Mouse (Mus musculus): Measurements from ENCODE around the gene Tas2r135.

Tas2r135 gene

DNA sequence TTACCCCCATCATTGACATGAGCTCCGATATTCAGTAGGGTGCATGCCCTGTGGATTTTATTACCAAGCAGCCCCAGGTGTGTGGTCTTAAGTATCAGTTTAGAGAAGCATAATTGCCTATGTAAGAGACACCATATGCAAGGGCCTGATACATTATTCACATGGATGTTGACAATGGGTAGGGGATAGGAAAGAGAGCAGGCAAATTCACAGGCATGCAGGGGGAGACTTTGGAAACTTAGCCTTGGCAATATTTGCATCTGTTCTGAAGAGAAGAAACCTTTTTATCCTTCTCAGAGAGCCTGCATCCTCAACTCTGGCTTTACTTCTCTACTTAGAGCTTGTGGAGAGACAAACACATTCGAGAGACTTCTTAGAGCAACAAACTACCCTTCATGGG is at the start of gene Tas2r135:
Gene Tas2r135 (plus strand): TSS at position 301 of the 400 bp plus-strand sequence.
- no peak for DNase-seq

DNA sequence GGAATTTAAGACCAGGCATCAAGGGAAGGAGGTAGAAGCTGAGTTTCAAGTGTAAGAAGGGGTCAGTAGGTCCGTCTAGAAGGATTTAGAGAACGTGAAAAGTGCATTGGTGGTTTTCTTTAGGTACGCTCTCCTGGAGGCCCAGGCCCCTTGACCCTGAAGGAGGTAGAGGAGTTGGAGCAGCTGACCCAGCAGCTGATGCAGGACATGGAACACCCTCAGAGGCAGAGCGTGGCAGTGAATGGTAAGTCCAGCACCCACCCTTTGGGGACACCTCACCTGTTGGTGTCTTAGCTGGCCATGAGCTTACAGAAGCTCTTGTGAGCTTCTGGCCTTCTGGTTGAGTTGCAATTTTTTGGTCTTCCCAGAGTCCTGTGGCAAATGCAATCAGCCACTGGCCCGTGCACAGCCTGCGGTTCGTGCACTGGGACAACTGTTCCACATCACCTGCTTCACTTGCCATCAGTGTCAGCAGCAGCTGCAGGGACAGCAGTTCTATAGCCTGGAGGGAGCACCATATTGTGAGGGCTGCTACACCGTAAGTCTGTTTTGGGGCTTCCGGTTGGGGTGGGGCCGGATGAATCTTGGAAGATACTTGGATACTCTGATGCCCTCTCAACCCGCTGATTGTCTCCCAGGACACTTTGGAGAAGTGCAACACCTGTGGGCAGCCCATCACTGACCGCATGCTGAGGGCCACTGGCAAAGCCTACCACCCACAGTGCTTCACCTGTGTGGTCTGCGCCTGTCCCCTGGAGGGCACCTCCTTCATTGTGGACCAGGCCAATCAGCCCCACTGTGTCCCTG is 49.2 kb upstream of the Tas2r135 start:
- DNase-seq = no peak

DNA sequence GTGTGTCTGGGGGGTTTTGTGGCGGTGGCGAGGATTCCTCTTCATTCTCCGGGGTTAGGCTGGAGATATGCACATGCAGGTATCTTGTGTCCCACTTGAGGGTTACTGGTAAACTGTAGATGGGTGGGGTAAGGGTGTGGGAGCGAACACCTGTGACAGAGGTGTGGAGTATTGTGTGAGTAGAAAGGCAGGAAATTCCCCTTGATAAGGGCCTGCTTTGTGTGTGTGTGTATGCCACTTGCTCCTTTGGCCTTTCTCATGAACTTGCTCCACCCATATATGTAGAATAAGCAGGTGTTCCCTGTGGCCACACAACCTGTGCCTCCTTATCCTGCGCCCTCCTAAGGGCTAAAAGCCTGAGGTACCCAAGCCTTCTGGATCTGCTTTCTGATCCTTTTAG is 48.3 kb upstream of the Tas2r135 start:
- DNase-seq = no peak

DNA sequence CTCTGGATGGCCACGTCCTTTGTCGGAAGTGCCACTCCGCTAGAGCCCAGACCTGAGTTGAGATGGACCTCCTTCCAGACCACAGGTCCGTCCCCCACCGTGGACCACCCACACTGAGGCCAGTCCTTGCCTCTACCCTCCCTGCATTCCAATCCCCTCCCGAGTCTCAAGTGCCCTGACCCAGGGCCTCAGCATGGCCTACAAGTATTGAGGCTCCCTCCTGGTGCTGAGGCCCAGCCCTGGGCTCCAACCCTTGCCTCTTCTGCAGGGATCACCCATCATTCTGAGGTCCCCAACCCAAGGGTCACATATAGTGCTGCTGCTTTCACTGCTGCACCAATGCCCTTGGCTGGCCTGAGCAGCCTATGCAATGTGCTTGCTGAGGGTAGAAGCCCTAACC is 47.3 kb upstream of the Tas2r135 start:
- DNase-seq = no peak

DNA sequence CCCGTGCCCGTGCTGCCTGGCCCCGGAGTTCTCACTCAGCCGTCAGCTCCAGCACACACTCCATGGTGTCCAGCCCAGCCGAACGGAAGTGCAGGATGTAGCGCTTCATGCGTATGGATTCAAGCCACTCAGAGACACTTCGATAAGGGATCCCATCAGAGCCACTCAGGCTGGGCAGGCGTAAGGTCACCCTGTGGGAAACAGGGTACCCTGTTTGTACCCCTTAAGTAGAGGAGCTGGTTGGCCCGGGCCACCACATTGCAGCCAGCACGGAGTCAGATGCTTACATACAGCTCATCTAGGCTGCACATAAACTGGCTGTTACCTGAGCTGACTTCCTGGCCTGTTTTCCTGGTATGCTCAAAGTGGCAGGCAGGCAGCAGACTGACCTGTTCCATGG is 46.3 kb upstream of the Tas2r135 start:
- DNase-seq = no peak

DNA sequence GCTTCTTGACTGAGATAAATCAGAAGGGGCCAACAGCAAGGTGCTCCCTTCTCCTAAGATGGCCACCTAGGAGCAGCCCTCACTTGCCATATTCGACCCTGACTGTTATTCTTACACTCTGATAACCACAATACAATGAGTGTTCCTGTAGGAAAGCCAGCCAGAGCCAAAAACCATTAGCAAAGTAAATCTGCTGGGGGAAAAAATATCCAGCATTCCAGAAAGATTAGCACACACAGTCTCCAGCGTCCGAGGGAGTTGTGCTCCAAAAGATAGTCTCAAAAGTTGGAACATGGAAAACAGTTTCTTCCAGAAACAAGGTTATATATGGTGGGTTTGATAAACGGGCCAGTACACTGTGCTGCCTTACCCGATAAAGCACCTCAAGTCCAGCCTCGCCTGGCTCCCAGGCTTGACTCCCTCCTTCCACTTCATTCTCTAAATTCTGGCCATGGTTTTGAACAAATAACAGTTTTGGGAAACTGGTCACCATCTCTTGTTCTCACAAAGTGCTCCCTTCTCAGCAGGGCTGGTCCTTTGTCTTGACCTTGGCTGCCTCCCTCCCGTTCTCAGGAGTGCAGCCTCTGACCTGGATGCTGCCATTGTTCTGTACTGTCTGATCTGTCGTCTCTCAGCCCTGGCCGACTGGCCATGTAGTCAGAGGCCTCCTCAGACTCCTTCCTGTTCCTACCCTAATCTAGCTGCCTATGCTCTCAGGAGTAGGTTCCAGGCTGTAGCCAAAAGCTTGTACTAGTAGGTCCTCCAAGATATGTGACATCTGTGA is 45.7 kb upstream of the Tas2r135 start:
- DNase-seq = no peak

DNA sequence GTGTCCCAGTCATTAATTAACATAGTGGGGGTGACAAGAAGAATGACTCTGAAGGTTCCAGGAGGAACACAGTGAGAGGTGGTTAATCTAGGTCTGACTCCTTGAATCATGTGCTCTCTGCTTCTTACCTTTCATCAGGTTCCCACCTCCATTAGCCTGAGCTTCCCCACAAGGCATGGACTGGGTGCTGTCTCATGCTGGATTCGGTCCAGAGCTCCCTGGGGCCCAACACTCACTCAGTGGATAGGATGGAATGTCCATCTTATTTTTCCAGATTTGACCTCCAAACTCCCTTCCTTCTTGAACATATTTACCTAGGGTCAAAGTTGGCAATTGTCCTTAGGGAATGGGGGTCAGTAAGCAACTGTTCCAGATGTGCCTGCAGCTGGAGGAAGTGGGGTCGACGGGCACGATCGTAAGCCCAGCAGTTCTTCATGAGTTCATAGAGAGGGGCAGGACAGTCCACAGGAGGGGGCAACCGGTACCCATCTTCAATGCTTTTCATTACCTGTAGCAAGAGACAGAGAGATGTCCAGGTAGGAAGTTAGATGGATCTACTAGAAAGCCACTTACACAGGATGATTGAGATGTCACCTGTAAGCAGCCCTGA is 44.9 kb upstream of the Tas2r135 start:
- DNase-seq = no peak

DNA sequence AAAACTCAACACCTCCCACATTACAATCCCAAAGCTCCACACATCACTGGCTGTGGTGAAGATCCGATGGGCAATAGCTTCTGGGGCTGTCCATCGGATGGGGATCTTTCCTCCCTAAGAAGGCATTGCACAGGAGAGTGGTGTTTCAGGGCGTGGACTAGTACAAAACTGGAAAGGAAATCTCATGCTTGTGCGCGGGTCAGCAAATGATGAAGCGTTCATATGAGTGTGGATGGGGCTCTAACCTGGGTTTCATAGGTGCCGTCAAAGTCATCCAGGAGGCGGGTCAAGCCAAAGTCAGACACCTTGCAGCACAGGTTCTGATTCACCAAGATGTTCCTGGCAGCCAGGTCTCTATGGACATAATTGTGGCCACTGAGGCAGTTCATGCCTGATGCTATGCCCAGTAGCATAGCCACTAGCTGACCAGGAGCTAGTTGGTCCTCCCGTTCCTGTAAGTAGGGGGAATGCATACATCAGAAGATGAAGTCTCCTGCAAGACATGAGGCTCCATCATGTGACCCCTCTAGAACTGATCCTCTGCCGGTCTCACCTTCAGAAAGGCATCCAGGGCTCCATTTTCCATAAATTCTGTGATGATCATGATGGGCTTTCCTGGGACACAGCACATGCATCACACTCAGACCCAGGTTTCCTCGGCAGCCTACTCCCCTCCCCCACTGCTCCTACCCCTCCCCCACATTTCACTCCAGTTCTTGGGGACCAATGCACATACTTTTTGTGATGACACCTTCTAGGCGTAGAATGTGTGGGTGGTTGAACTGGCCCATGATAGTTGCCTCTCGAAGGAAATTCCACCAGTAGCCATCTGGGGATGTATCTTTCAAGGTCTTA is 44.0 kb upstream of the Tas2r135 start:
- no peak for DNase-seq

DNA sequence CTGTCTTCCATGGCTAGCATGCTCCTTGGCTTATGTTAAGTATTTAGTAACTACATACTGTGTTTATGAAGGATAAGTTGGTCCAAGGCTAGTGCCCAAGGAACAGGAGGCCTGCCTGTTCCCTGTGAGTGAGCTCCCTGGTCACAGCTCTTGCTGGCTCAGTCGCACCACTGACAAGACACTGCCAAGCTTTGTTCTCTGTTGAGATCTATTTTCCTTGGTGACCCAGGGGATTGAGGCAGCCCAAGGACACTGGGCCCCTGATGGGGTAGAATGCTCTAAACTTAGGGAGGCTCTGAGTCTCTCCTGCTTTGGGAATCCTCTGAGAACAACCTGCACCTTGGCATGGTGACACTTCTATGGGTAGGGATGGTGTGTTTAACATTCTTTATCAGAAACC is 43.2 kb upstream of the Tas2r135 start:
- no peak for DNase-seq

DNA sequence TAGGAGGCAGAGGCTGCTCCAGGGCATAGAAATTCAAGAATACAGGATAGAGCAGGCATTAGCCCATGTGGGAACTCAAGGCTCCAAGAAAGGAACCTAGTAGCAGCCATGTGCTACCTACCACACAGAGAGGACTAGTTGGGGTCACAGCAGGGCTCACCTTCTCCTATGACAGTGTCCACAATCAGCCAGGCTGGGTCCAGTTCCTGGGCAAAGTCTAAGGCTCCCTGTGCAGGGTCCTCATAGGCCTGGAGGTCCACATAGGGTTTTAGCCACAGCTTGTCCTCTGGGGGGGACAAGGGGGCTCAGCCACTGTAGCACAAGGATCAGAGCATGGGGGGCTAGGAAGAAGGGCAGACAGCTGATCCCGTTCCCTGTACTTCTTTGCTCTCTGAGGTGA is 42.7 kb upstream of the Tas2r135 start:
- no peak for DNase-seq

DNA sequence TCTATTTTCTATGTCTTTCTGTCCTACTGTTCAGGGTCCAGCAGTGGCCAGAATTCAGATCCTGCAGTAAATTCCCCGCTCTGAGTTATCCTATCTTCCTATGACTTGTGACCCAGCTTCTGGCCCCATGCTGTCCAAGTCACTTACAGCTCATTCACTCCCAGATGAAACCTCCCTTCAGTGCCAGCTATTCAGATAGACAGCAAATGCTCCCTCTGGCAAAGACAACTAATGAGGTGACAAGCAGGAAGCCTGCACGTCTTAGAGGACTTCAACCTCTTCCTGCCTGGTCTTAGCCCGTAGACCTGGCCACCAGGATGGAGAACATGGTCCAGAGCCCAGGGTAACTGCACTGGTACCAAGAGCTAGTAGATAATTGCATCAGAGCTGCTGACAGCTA is 42.3 kb upstream of the Tas2r135 start:
- DNase-seq = no peak

DNA sequence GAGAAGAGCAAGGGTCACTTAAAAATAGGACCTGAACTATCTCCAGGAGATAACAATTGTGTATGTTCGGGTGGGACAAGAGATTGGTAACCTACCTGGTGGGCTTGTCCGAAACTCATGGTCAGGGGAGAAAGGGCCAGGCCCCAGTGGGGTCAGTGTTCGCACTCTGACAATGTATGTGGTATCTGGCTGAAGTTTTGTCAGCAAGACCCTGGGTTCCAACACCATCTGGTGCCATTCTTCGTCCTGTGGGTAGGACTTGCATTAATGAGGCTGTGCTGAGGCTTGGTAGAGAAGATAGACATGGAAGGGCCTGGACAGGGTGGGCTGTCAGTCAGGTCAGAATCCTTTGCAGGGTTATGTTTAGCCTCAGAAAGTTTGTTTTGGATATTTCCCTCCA is 41.2 kb upstream of the Tas2r135 start:
- no peak for DNase-seq

DNA sequence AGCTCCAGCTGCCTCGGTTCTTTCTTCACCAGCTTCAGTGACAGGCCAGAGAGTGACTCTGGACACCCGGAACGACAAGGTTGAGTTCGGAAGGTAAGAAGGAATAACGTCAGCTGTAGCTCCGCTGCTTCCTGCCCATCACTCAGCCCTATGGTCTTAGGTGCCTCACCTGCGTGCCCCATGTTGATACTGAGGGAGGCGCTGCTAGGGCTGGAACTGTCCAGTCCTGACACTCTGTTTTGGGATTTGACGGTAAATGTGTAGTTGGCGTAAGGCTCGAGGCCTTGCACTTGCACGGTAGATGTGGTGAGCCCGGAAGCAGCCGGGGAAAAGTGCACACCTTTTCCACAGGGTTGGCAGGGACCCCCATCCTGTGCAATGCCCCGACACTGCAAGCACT is 40.6 kb upstream of the Tas2r135 start:
- DNase-seq = no peak

DNA sequence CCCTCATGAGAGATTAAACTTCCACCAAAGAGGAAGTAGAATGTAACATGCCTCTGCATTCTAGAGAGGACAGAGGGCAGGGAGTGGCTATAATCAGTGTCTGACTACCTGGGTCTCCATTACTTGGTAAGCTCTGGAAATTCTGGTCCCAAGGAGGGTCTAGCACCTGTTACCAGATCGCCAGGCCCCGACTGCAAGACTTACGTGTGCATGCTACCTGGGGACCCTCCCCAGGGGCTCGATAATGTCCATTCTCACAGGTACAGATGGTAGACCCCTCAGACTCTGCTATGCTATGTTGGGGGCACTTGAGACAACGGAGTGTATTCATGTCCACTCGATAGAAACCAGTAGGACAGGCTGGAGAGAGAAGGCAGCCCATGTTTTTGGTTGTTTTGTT is 40.0 kb upstream of the Tas2r135 start:
- DNase-seq = no peak

DNA sequence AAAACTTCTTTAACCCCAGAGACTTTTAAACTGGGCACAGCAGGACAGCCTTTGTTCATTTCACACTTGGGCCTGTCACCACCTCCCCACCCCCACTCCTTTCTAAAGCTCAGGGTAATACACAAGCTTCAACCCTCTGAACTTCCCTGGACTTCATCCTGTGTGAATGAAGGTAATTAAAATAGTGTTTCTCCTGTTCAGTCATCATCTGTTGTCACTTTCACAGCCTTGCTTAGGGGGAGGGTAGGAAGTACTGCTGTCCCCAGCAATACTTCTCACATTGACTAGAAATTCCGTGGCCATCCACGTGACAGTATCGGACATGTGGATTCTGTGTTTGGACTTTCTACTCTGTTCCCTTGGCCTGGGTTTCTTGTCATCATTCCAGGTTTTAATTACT is 35.4 kb upstream of the Tas2r135 start:
- DNase-seq = no peak

DNA sequence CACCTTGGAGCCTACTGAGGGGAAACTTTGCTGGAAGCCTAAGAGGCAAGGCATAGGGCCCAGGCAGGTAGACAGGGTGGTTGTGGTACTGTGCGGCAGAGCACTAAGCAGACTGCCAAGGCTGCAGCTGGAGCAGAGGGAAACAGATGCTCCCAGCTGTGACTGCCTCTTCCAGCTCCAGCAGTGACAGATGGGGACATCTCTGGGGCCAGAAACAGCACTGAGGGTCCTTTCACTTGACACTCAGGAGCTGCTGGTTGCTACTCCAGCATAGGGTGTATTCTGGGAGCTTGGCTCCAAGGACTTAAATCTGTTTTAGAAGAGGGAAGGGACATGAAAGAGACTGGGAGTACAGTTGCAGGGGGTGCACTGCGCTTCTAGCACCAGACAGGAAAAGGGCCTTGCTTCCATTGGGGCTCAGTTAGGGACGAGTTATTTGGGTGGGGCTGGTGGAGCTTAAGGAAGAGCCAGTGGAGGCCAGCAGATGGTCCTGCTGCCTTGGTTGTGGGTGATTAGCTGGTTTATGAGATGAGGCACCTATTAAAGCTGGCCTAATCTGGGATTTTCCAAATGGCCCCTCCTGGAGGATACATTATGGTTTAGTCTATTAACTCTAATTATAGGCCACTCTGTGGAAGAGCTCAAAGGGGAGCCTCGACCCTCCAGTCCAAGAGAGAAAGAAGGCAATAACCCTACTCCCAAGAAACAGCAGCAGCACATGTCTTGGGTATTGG is 34.4 kb upstream of the Tas2r135 start:
- DNase-seq = no peak

DNA sequence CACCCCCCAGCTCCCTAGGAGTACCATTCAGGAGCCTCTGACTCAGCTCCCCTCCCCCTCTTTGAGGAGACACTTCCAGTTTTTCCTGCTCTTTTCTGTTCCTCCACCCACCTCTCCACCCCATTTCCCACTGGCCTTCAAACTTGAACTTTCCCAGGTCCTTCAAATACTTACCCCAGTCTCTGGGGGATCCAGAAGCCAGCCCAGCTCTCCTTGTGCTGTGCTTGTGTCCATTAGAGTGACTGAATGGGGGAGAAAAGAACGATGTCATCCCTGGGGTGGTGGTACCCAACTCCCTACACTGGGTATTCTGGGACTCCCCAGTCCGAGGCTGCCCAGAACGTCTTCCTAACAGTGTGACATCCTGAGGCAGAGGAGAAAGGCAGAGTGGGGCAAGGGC is 33.2 kb upstream of the Tas2r135 start:
- DNase-seq = no peak

DNA sequence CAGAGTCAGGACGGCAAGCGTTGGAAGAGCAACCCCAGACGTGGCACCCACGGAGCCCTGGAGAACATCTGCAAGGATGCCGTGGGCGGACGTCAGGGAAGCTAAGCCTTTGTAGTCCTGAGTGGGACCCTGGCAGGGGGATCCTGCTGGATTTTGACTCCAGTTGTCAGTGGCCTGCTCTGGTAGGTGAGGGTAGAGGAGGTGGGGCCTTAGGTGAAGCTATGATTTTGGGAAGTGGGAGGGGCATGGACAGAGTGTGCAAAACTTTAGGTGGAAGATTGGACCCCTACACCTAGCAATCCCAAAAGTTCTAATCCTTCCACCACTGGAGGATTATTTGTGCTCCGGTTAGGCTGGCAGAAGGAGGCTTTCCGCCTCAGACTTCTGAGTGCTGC is 32.8 kb upstream of the Tas2r135 start:
- DNase-seq = no peak

DNA sequence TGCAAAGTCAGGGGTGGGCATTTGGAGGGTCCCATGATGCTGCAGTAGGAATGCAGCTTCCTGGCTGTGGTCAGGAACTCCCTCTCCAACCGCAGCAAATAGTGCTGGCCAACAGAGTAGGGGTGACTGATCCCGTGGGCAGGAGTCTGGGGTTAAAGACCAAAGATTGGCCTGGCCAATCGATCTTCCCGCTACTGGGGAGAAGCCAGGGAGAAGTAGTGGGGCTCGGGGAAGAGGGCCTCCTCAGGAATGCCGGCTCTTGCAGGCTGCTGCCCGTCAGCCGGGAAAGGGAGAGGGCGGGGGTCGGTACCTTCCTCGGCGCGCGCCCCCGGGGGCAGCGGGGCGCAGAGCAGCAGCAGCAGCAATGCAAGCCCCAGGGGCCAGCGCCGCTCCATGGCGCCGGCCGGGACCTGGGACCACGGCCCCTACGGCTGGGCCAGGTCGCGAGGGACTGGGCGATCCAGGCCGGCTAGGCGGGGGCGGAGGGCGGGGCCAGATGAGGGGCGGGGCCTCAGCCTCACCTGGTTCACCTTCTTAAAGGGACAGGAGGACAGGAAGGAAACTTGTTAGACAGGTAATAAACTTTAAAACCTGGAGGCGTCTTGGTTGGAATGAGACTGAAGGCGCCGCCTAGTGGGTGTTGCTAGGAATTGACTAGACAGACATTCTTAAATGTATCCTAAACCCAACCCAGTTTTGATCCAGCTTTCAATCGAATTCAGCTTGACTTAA is 32.3 kb upstream of the Tas2r135 start, which contains the start of gene Epha1:
Gene Epha1 (minus strand): TSS at position 453 of the 732 bp plus-strand sequence.
- peak; percentile 64 to 70 for DNase-seq

DNA sequence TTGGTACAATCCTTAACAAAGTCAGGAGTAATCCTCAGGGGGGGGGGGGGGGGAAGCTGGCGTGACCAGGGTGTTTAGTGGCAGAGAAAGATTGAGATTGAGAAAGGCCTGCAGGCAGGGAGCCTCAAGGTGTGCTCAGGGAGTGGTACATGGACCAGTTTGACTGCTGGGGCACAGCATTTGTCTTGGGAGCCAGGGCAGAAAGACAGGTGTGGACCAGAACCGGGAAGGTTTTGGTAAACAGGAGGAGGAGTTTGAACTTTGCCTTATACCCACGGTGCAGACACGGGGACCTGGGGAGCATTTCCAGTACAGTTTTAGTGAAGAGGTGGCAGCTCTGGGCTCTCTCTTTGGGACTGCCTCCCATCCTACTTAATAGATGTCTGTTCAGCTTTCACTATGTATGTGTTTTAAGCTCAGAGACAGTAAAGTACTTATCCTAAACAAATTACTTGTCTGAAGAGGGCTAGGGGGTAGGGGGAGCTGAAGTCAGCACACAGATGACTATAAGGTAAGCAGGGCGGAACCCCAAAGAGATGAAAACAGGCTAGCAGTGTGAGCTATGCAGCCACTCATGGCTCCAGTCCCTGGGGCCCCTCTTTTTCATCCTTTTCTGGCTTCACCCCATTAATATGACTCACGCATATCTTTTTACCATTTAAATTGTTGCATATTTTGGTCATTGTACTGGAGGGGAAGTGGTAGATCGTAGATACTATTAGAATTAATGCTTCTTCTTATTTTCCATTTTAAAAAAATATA is 31.4 kb upstream of the Tas2r135 start:
- DNase-seq = no peak

DNA sequence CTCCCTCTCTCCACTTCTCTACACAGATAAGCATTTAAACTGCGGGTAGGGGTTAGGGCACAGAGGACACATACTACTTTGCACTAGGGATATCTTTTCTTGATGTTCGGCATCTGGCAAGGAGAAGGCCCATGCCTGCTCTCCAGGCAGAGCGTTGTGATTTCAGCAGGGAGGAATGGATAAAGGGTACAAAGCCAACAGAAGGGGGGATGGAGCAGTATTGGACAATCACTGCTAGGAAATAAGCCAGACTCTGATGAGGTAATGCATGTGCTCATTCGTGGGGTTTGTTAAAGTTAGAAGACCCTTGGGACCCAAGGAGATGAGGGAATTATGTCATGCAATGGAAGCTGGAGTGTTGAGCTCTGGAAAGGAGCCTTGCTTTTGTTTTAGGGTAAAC is 30.5 kb upstream of the Tas2r135 start:
- DNase-seq = no peak
